Mouse (Mus musculus) kidney, postnatal 10 days (tissue): ENCODE data around the gene Perm1.
A peak's percentile ranks its signal among the peaks of the same experiment; 100 is the strongest.

Source experiments
- DNase-seq: peaks from one replicate; pipeline ENCODE4 v3.0.0; 2021; ENCODE audit warnings: mixed read lengths

The Perm1 gene

DNA sequence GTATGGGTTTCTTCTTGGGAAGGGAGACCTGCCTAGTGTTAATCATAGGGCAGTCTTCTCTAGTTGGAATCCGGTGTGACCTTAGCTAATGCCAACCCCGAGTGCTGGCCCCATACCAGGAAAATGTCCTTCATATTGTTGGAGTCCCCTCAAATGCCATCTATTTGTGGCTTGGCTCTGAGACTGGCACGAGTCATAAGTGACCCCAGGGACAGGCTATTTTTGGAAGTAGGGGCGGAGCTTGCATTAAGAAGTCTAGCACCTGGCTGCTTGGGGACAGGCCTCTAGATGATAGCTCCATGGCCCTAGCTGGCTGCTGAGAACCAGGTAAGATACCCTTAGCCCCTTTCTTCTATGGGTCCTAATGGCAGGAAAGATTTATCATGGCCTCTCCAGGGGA lies at the start of gene Perm1:
TSS of gene Perm1 (plus strand) at position 220 of the 400 bp plus-strand sequence.
- no peak for DNase-seq

DNA sequence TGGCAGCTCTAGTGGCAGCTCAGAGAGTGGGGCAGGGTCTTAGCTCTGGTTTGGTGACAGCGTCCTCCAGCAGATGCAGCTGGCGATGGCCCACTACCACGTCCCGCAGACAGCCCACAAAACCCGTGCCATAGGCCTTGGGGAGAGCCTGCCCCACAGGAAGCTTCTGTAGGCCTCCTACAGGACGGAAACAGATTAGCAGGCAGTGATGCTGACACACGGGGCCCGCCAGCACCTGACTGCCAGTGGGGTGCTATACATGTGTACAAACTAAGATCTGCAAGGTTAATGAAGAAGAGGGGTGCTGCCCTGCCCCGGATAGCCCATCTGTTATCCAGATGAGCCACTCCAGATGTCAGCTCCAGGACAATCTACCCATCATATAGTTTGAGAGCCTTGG lies 49.2 kb upstream of the Perm1 start:
- DNase-seq: no peak

DNA sequence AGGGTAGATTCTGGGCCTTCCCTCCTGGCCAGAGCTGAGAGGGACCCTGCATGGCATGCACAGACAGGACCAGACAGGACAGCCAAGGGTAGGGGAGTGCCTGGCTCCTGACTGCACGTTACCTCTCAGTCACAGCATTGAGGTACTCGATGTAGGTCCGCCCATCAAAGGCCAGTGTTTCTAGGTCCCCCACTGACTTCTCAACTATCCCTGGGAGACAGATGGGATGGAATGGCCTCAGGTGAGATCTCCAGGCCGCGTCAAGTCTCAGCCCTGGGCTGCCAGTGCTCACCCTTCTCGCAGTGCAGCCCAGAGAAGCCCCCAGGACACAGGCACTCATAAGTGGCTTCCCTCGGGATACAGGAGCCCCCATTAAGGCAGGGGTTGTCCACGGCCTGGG lies 47.1 kb upstream of the Perm1 start:
- DNase-seq: no peak

DNA sequence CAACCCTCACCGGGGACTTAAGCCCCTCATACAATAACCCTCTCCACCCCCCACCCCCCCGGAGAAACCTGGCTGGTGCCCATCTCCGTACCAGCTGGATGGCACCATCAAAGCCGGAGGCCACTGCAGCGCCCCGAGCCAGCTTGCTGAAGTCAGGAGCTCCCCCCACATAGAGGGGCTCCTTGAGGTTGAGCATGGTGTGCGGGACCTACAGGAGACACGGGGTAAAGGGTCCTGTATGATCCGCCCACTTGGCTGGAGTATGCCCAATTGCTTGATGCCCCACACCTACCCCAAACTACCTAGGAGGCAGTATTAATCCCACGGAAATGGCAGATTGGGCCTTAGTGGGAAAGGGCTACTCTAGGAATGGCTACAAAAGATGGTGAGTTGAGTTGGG lies 46.5 kb upstream of the Perm1 start:
- no peak for DNase-seq

DNA sequence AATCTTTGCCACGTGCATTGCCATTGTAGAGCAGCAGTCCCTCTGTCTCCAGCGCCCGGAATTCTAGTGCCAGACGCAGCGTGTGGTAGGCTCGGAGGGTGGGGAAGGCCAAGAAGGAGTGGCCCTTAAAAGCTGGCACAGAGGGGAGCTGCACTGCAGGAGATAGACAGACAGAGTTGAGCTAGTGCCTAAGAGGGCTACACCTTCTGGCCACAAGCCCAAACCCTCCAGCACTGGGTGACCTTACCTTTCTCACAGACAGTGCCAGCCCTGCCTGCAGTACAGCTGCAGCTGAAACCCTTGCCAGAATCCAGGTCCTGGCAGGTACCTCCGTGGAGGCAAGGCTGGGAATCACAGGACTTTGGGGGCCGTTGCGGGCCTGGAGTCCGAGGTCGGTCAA lies 43.8 kb upstream of the Perm1 start:
- peak; percentile 6 for DNase-seq

DNA sequence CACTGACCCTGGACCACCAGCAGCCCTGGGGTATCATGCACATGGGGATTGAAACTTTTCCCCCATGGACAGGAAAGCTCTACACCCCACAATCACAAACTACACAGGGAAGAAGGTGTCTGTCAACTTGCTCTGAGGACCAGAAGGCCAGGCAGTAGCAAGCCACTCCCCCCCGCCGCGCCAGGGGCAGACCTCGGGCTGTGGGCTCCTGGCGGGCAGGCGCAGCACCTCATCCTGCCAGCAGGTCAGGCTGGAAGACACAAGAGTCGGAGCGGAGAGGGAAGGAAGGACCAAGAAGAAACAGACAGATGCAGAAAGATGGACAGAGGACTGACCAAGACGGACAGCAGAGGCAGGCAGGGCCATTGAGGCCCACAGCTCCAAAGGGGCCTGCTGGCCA lies 38.0 kb upstream of the Perm1 start:
- no peak for DNase-seq

DNA sequence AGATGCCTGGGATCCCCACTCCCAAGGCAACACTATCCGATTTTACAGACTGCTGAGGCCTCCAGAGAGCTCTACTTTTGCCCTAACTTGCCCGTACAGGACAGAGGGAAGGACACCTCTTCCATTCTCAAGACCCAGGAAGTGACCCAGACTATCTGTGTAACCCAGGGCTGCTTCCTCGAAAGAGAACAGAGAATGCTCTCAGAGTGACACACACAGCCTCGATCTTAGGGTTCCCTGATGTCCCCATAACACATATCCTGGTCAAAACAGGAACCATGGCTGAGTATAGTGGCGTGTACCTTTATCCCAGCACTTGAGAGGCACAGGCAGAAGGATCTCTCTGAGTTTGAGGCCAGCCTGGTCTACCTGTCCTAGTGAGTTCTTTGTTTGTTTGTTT lies 31.9 kb upstream of the Perm1 start:
- no peak for DNase-seq

DNA sequence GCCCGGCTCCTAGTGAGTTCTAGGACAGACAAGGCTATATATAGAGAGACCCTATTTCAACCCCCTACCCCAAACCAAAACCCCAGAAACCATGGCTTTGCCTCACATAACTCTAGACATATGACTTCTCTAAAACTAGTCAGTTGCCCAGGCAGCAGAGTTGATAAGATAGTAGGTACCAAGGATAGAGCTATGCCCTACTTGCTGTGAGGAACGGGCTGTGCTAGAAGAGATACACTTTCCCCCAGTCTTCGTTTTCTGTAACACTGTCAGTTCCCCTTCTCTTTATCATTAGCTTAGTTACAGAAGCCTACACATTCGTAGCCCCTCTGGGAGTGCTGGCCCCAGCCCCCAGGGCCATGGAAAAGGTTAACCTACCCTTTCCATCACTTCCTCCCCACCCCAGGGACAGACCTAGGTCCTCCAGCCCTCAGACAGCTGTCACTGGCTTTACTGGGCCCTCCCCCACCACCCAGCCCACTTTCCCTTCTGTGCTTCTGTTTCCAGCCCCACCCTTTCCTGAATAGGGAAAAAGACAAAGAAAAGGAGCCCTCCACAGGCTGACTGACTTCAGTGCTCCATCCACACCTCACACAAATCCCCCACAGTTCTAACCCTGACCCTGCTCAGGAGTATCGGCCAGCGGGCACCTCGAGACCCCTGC lies 31.2 kb upstream of the Perm1 start:
- peak; percentile 49 for DNase-seq

DNA sequence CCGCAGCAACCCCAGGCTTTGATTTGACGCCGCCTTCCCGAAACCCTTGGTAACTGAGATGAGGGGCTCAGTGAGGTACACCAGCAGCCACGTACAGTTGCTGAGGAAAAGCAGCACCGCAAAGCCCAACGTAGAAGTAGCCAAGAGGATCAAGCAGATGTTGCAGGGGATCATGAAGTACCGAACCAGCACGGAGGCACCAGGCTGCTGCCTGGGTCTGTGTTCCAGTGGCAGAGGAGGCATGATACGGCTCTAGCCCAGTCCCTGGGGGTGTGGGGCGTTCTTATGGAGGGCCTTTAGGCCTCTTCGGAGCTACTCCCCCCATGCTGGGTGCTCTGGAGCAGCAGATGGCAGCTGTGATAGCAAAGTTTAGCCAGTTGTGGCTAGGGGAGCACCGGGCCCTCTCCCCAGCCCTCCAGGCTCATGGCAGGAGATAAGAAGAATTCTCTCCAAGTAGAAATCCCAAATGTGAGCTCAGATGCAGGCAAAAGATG lies 30.2 kb upstream of the Perm1 start:
- DNase-seq: no peak

DNA sequence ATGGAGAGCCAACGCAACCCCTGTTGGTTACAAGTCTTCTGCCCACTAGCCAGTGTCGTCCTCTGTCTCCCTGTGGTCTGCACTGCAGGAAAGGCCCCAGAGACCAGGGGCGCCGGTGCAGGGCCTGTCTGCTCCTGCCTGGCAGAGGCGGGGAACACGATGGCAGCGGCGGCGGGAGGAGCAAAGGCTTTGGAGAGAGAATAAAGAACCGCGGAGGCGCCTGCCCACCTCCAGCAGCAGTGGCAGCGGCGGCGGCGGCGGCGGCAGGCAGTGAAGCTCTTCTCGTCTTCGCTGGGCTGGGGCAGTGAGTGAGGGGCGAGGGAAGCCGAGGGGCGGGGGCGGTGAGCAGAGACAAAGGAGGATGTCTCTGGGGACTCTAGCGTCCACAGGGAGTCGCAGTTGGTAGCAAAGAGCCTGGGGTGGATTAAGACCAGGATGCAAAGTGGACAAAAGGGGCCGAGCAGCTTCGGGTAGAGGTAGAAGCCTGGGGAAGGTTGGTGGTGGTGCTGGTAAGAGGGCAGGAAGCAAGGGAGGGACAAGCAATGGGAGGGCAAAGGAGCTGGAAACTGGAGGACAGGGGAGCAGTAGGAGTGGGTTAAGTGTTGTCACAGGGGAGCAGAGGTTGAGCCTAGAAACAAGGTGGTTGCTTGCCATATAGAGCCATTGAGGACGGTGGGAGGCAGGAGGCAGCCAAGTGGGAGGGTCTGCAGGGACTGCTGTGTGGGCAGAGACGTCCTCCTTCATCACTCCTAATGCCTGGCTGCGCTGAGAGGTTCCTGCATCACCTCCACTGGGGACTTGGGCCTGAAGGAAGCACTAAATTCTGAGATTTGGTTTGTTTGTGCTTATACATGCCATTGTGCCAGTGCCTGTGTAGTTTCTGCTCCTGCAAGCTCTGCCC lies 29.5 kb upstream of the Perm1 start:
- DNase-seq: no peak

DNA sequence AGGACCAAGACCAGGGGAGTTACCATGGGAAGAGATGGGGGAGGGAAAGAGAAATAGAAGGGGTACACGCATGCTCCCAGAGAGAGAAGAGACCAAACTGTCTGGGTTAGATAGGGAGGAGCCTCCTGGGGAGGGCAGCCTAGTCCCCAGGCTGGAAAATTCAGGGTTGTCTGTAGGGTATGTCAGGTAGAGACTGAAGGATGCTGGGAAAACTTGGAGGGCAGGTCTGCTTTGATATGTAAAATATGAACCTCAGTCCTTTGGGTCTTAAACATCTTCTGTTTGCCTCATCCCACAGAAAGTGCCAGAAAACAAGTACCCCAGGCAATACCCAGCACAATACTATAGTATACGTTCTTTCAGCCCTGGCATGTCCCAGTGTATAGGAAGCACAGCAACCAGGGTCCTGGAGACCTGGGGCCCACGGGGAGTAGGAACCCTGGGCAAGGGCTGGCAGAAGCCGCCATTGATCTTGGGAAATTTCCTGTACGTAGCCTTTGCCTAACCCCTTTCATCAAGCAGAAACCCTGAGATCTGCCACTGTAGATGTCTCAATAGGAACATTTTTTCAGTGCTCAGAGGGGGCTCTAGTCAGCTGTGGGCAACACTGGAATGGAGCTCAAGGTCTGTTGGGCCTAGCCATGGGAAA lies 27.4 kb upstream of the Perm1 start:
- DNase-seq: no peak

DNA sequence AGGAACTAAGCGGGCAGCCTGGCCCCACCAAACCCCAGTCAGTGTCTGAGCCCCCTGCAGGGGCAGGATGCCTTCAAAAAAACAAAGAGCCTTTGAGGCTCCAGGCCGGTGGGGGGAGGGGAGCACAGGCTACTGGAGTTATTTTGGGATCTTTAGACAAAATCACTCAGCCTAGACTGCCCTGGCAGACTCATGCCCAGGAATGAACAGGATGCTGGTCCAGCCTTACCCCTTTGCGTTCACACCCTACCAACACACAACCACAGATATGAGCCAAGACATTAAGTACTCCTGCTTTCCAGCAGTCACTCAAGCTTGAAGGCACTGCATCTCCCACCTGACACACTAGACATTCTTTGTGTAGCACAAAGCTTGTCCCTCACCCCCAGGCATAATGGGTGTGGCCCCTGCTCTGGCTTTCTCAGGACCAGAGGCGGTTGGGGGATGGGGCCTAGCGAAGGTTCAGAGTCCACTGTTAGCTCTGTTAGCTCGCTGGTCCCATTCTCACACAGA lies 26.8 kb upstream of the Perm1 start:
- peak; percentile 77 for DNase-seq

DNA sequence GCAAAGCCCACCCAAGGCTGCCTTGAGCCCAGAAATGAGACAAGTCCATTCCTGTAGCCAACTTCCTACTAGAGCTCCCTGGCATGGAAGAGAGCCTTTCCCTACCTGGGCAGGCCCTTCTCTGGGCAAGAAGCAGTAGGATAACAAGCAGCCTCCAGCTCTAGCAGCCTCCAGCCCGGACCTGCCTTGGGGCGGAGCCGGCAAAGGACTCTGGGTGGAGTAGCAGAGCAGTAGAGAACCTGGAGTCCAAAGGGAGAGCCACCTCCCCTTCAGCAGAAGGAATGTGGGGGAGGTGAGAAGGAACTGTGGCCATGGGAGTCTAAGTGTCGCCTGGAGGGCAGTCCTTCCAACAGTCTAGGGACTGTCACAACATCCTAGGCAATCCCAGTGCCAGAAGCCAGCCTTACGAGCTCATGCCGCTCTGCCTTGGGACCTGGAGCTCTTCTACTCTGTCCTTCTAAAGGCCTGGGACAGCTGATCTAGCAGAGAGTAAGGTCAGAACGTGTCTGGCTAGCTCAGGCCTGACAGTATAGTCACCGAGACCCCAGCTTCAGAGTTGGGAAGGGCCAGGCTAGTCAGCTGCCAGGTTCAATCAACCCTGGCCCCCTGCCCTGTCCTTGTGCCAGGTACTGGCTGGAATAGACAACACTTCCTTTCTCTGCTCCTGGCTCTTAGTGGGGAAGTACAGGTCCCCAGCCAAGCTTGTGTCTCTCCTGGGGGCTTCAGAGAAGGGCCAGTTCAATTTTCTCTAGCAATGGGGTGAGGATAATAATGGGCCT lies 23.1 kb upstream of the Perm1 start:
- DNase-seq: peak; percentile 81

DNA sequence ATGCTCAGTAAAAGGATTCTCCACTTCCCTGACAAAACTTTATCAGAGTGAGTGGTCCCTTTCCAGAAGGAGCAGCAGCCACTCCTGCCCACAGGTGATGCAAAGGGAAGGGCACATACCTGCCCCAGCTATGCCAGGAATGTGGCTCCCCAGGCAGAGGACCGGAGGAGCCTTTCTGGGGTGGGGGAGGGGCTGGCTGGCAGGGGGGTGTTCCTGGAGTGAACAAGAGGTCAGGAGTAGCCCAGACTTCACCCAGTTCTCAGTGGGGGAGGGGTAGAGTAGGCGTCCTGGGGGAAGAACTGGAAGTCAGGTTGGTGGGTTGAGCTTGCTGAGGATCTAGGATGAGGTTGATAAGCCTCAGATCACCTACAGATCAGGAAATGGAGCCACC lies 22.5 kb upstream of the Perm1 start:
- DNase-seq: peak; percentile 77

DNA sequence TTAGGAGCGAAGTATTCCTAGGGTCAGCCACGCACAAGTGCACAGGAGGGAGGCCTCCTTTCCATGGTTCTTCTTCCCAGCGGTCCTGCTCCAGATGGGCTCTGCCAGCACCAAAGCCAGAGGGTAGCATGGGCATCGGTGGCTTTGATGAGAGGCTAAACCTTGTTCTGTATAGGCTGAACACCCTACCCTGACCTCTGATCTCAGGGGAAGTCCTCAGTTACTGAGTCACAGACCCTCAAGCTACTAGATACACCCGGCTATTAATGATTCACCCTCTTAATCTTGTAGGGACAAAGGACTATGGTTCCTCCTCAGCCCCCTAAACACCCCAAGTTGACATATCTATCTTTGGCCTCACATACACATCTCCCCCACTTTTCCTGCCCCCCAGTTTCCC lies 21.8 kb upstream of the Perm1 start:
- DNase-seq: no peak

DNA sequence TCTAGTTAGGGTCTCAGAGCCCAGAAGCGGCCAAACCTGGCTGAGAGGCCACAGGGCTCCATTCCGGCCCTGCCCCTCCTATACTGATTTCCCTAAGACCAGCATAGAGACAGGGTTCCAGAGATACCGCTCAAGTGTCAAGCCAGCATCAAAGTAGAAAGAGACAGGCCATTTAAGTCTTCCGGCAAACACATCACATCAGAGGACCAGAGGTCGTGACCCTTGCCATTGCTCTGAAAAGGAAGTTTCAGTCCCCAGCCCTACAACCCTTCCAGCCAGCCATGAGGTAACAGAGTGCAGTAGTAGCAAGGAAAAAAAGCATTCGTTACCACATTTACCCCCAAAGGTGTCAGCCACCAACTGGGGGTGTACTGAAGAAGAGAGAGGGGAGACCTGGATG lies 21.3 kb upstream of the Perm1 start:
- DNase-seq: no peak

DNA sequence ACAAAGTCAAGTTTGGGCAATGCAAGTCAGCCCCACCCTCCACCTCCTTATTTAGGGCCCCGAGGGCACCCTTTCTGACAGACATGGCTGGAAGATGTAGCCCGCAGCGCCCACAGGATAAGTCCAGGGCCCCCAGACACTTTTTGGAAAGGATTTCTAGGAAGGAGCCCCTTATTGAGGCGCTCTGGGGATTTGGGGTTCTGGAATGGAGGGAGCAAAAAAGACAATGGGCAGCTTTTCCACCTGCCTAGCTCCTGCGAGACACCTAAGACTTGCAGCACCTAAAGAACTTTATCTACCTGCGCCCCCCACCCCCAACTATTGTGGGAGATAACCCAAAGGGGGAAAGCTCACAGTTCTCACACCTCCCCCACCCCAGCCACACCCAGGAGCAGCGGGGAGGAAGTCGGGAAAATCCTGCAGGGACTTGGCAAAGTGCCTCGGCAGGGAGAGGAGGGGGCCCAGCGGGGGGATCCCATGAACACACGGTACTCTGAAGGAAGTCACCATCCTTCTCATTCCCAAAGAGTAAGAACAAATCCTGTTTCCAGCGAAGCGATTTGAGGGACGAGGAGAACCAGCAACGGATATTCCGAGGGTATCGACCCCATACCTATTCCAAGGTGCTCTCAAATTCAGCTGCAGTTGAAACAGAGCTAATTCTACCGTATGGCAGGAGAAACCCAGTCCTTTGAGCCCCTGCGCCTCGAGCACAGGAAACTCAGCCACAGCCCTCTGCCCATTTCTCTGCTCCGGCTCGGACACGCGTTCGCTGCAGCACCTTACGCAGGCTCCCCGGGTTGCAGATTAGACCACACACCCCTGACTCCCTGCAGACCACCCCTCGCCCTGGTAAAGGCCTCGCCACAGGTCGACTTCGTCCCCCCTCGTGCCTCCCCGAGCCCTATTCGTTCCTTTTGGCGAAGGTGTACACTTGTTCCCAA lies 19.5 kb upstream of the Perm1 start:
- peak; percentile 90 for DNase-seq

DNA sequence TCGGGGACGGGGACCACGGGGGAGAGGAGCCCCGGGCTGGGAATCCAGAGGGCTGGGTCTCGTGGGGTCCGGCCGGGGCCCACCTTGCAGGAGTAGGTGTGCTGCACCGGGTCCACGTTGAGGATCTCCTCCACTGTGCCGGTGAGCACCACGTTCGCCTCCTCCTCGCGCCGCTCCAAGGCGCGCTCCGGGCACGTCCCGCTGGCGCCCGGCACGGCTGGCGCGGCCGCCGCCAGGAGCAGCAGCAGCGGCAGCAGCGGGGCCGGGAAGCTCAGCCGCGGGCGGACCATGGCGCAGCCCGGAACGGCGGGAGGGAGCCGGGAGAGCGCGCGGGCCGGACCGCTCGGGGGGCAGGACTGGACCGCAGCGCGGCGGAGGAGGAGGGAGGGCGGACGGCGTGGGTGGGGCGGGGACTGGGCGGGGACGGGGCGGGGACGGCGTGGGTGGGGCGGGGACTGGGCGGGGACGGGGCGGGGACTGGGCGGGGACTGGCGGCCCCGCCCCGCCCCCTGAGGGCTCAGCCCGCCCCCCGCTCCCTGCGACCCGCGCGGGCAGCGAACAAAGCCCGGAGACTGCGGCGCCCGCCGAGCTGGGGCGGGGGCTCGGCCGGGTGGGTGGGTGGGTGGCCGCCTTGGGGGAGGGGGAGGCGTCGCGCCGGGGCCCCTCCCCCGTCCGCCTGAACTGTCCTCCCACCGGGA lies 18.4 kb upstream of the Perm1 start, which contains the start of gene Agrn:
TSS of gene Agrn (minus strand) at position 358 of the 698 bp plus-strand sequence.
- peak; percentile 88 for DNase-seq

DNA sequence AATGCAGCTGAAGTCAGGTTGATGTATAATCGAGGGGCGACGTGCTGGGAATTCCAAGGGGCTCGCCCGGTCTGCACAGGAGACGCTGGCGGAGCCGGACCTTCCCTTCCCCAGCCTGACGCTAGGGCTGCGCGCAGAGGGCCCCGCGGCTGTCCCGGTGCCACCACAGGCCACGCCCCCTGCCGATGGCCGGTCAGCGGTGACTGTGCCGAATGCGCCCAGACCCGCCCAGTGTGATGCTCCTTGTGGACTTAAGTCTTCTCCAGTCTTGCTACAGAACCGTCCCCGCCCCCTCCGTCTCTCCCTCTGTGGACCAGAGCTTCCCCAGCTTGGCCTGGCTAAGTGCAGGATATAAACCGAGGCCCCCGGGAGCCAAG lies 17.9 kb upstream of the Perm1 start:
- DNase-seq: peak; percentile 97

DNA sequence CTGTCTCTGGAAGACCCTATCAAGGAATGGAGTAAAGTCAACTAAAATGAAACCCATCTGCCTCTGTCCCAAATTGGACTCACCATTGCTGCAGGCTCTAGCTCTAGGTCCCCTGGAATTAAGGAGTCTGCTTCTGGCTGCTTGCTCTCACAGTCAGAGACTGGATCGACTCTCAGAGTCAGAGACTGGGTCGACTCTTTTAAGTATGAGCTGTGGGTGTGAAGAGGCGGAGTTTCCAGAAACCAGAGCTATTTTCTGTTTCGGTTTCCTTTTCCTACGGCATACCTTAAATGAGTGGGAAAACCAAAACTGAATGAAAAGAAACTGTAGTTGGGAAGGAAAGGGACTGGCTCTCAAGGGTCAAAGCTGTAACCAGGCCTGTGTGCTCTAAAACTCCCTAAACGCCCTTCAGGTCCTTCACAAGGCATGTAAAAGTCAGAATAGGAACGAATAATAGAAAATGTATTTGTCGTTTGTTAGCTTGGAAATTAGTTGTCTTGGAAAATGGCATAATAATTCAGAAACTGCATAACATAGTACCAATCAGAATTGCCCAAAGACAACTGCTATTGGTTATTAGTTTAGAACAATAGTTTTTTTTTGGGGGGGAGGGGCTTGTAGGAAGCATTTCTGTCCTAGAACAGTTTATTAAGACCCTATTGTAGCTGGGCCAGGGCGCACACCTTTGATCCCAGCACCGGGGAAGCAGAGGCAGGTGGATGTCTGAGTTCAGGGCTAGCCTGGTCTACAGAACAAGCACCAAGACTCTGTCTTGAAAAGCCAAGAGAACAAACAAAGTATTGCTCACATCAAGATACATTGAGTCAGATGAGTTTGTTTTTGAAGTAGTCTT lies 14.8 kb upstream of the Perm1 start, which contains the start of gene Isg15:
TSS of gene Isg15 (minus strand) at position 196 of the 853 bp plus-strand sequence.
- DNase-seq: no peak
